Mouse (Mus musculus) ES-E14 (cell line): ENCODE results near the gene Noa1. TPM values are rescaled to one million over a fixed set of nuclear protein-coding genes. Genes with fewer than 3 reads are reported as not detected.

Experiments used
- DNase-seq: peaks from one replicate; pipeline ENCODE4 v3.0.0-alpha.2; 2013; ENCODE audit warnings: low read depth, low spot score
- H3K27ac ChIP-seq: 2 replicates; pipeline ENCODE4 v1.5.1; 2012; ENCODE audit warnings: low read depth, mild to moderate bottlenecking, low read length, moderate library complexity, mixed read lengths; ENCODE audit not compliant: poor library complexity, insufficient read depth, severe bottlenecking
- H3K36me3 ChIP-seq: 2 replicates; pipeline ENCODE4 v1.6.1; 2012; ENCODE audit warnings: mild to moderate bottlenecking, low read length, moderate library complexity, mixed read lengths; ENCODE audit not compliant: control insufficient read depth, poor library complexity, insufficient read depth, severe bottlenecking
- H3K4me1 ChIP-seq, 2 experiments: fragments of 150-350 bp in 1 of 2; sonication (generic) in 1 of 2; 2 replicates each; pipeline ENCODE4 v1.6.1; 2012; ENCODE audit warnings: low read length in 2 of 2, mild to moderate bottlenecking in 1 of 2, mixed read lengths in 1 of 2; ENCODE audit not compliant: control insufficient read depth in 2 of 2, insufficient read depth in 2 of 2, poor library complexity in 1 of 2
- H3K4me3 ChIP-seq, 2 experiments: fragments of 150-350 bp in 1 of 2; sonication (generic) in 1 of 2; 2 replicates each; pipeline ENCODE4 v1.5.1; 2012; ENCODE audit warnings: low read length in 2 of 2, low read depth in 1 of 2, mild to moderate bottlenecking in 1 of 2, mixed read lengths in 1 of 2; ENCODE audit not compliant: insufficient read depth in 1 of 2, poor library complexity in 1 of 2, severe bottlenecking in 1 of 2
- H3K9ac ChIP-seq: 2 replicates; pipeline ENCODE4 v1.6.1; 2012; ENCODE audit warnings: low read depth, mild to moderate bottlenecking, low read length, mixed read lengths; ENCODE audit not compliant: poor library complexity, insufficient read depth, severe bottlenecking
- H3K9me3 ChIP-seq: fragments of 150-350 bp; sonication (generic); 2 replicates; pipeline ENCODE4 v1.6.1; 2012; ENCODE audit warnings: low read depth, mild to moderate bottlenecking, low read length; ENCODE audit not compliant: control insufficient read depth, insufficient read depth
- CHD2 ChIP-seq: IDR thresholded peaks from 2 replicates; pipeline ENCODE4 v1.6.1; 2014; ENCODE audit warnings: mild to moderate bottlenecking, low read depth, low read length, inconsistent platforms
- HCFC1 ChIP-seq: IDR thresholded peaks from 2 replicates; pipeline ENCODE4 v1.6.1; 2012; ENCODE audit warnings: low read length, inconsistent platforms, borderline replicate concordance; ENCODE audit not compliant: insufficient read depth
- MAFK ChIP-seq: IDR thresholded peaks from 2 replicates; pipeline ENCODE4 v1.6.1; 2014; ENCODE audit warnings: mild to moderate bottlenecking, low read depth, low read length, inconsistent platforms; ENCODE audit not compliant: insufficient read depth
- ZC3H11A ChIP-seq: IDR thresholded peaks from 2 replicates; pipeline ENCODE4 v1.6.1; 2012; ENCODE audit warnings: low read depth, mild to moderate bottlenecking, inconsistent platforms, low read length, borderline replicate concordance
- ZNF384 ChIP-seq: IDR thresholded peaks from 2 replicates; pipeline ENCODE4 v1.6.1; 2012; ENCODE audit warnings: low read depth, low read length, inconsistent platforms
- in situ Hi-C, 2 experiments: fragments of 600-800 bp; cut with MboI; formaldehyde crosslinking; loops; one replicate each; pipeline ENCODE4 v1.15.1; 2025; ENCODE audit warnings: low sequenced_read_pairs in 2 of 2, inconsistent platforms in 1 of 2; ENCODE audit not compliant: unreplicated experiment in 2 of 2
- total RNA-seq: library from RNA; depleted of rRNA; stranded (reverse); fragments of 300-350 nt; gene quantifications from 2 replicates; pipeline ENCODE4 v1.2.3, GENCODE M21; 2012

Gene Noa1
- total RNA-seq, 1 experiment = 30.8 TPM

- in situ Hi-C loops = no loop called here
- H3K4me3 ChIP-seq = no peak overlapping the region
- DNase-seq = no peak
- H3K9me3 ChIP-seq = no peaks in the 10 kb centered on the region
- no peak overlapping the region for H3K27ac ChIP-seq
- H3K4me1 ChIP-seq = no peaks in the 10 kb centered on the region
- peaks cover 25% of the 10 kb centered on the region for H3K36me3 ChIP-seq
- TF ChIP-seq ZC3H11A = no peak
- TF ChIP-seq MAFK = 0 out of 2 replicates have a peak, but pooled peaks have one; percentile 33
- no peak overlapping the region for H3K9ac ChIP-seq
These were observed 20.3 kb upstream of the Noa1 start for GRCm38 (mm10) chr5:77330154-77330553.

DNA sequence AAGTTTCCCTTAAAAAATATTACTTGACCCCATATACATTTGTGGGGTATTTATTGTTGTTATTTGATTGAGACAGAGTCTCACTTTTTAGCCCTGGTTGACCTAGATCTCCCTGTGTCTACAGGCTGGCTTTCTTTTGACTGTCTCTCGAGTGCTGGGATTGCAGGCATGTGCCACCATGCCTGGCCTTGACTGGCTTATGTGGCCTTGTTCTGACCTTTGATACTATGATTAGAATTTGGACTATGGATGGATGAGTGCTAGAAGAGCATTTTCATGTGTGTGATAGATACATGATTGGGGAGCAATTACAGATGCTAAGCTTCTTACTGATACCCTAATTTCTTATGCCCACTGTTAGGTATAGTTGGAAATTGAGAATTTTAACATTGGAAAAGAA lies 15.1 kb upstream of the Noa1 start:
- H3K9ac ChIP-seq = no peak overlapping the region
- H3K36me3 ChIP-seq = peaks cover 35% of the 10 kb centered on the region
- H3K27ac ChIP-seq = no peak overlapping the region
- DNase-seq = no peak
- H3K9me3 ChIP-seq = no peaks in the 10 kb centered on the region
- TF ChIP-seq HCFC1 = no peak
- no peak for TF ChIP-seq MAFK
- TF ChIP-seq ZC3H11A = no peak
- no peak for TF ChIP-seq ZNF384
- TF ChIP-seq CHD2 = no peak
- H3K4me1 ChIP-seq = no peaks in the 10 kb centered on the region
- no peak overlapping the region for H3K4me3 ChIP-seq
- in situ Hi-C loops = no loop called here

GRCm38 (mm10) chr5:77314986-77315385 lies 5.1 kb upstream of the Noa1 start:
- Histone ChIP-seq H3K9me3 (no peaks in the 10 kb centered on the region), H3K36me3 (peaks cover 7% of the 10 kb centered on the region), H3K4me1 (peaks cover 0 to 3% of the 10 kb centered on the region in 2 experiments; a peak in 1 of 4 replicates), H3K9ac (no peak overlapping the region), H3K4me3 (no peak overlapping the region), H3K27ac (no peak overlapping the region)
- TF ChIP-seq CHD2 (no peak), ZC3H11A (no peak), HCFC1 (no peak), MAFK (no peak), ZNF384 (no peak)
- DNase-seq = no peak
- in situ Hi-C loops = no loop called here

DNA sequence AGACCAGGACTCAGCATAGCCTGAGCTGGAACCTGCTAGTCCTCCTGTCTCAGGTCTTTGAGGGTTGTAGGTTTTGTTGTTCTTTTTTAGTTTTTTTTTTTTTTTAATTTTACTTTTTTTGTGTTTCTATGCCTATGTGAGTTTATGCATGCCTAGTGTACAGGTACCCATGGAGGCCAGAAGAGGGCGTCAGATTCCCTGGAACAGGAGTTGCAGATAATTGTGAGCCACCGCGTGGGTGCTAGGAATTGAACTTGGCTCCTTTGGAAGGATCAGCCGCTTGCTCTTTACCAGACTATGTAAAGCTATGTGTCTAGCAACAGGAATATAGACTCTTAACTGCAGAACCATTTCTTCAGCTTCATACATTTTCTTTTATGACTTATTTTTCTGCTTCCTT lies 4.3 kb upstream of the Noa1 start:
- TF ChIP-seq MAFK = no peak
- no peak for TF ChIP-seq ZC3H11A
- peak; percentile 10; the same call in 1 of the 2 replicates for TF ChIP-seq ZNF384
- TF ChIP-seq HCFC1 = no peak
- no peak overlapping the region for H3K9ac ChIP-seq
- H3K27ac ChIP-seq = no peak overlapping the region
- H3K36me3 ChIP-seq = peaks cover 7% of the 10 kb centered on the region
- no peak overlapping the region for H3K4me3 ChIP-seq
- peaks cover 0 to 3% of the 10 kb centered on the region in 2 experiments; a peak in 1 of 4 replicates for H3K4me1 ChIP-seq
- in situ Hi-C loops = no loop called here
- no peaks in the 10 kb centered on the region for H3K9me3 ChIP-seq
- no peak for DNase-seq
